Mouse (Mus musculus) brain, embryonic 14.5 days (tissue): ENCODE data around the gene Rimkla.

Source experiments
- CTCF ChIP-seq: fragments of 200-500 bp; IDR thresholded peaks from 2 replicates; pipeline ENCODE4 v1.5.1; 2012; ENCODE audit warnings: inconsistent platforms, mild to moderate bottlenecking, moderate library complexity, borderline replicate concordance; ENCODE audit not compliant: insufficient read depth, insufficient read length; ENCODE audit errors: extremely low read depth
- POLR2A ChIP-seq: fragments of 200-500 bp; IDR thresholded peaks from 2 replicates; pipeline ENCODE4 v1.6.1; 2012; ENCODE audit warnings: mild to moderate bottlenecking, inconsistent platforms, borderline replicate concordance; ENCODE audit not compliant: poor library complexity, insufficient read depth, insufficient read length, severe bottlenecking; ENCODE audit errors: extremely low read depth

DNA sequence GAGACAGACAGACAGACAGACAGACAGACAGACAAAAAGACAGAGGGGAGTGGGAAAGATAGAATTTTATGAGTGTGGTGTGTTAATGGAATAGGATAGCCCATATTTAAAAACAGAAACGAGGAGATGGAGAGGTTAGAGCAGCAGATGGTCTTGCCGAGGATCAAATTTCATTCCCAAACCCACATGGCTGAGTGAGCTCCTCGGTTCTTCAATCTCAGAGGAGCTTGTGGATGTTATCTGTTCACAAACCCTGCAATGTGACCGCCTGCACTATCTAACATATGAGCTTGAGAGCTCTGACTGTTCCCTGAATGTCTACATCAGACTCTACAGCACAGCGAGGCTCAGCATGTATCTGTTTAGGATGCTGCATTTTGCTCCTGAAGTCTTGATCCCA, 19.3 kb downstream of the Rimkla start:
- TF ChIP-seq CTCF (no peak), POLR2A (no peak)
